Mouse (Mus musculus) heart, postnatal 0 days (tissue): ENCODE data around the gene Ticrr. TPM values are rescaled to one million over a fixed set of nuclear protein-coding genes. Genes with fewer than 3 reads are reported as not detected.

Experiments
- ATAC-seq: fragments of 200-750 bp; cut with Nextera tagmentation; 2 replicates; pipeline ENCODE4 v1.8.0; 2017; ENCODE audit warnings: low read depth, moderate number of reproducible peaks, moderate library complexity; ENCODE audit not compliant: insufficient read depth
- DNase-seq: peaks from one replicate; pipeline ENCODE4 v3.0.0-alpha.2; 2016; ENCODE audit warnings: low spot score
- H3K27ac ChIP-seq: fragments of 300-500 bp; sonication (generic); 2 replicates; pipeline ENCODE4 v1.5.1; 2014; ENCODE audit warnings: low read depth, mild to moderate bottlenecking
- H3K27me3 ChIP-seq: fragments of 300-500 bp; sonication (generic); 2 replicates; pipeline ENCODE4 v1.6.1; 2014; ENCODE audit warnings: low read length, mixed read lengths; ENCODE audit not compliant: control insufficient read depth, insufficient read depth
- H3K36me3 ChIP-seq: fragments of 300-500 bp; sonication (generic); replicated peaks from 2 replicates; pipeline ENCODE4 v1.6.1; 2014; ENCODE audit warnings: low read length, mixed read lengths; ENCODE audit not compliant: control insufficient read depth, insufficient read depth
- H3K4me1 ChIP-seq: fragments of 300-500 bp; sonication (generic); 2 replicates; pipeline ENCODE4 v1.6.1; 2014; ENCODE audit warnings: antibody characterized with exemption; ENCODE audit not compliant: control insufficient read depth, insufficient read depth
- H3K4me2 ChIP-seq: fragments of 300-500 bp; sonication (generic); 2 replicates; pipeline ENCODE4 v1.6.1; 2014; ENCODE audit warnings: low read depth, mild to moderate bottlenecking, low read length, moderate library complexity
- H3K4me3 ChIP-seq: fragments of 300-500 bp; sonication (generic); 2 replicates; pipeline ENCODE4 v1.5.1; 2014; ENCODE audit warnings: low read depth, low read length
- H3K9ac ChIP-seq: fragments of 300-500 bp; sonication (generic); replicated peaks from 2 replicates; pipeline ENCODE4 v1.6.1; 2014; ENCODE audit warnings: low read depth, low read length, mixed read lengths
- H3K9me3 ChIP-seq: fragments of 300-500 bp; sonication (generic); replicated peaks from 2 replicates; pipeline ENCODE4 v1.6.1; 2016; ENCODE audit warnings: low read length; ENCODE audit not compliant: control insufficient read depth
- CTCF ChIP-seq: IDR thresholded peaks from 2 replicates; pipeline ENCODE4 v1.5.1; 2016; ENCODE audit warnings: antibody characterized with exemption, control low read depth, low read depth
- EP300 ChIP-seq: IDR thresholded peaks from 2 replicates; pipeline ENCODE4 v1.6.1; 2016; ENCODE audit warnings: antibody characterized with exemption, low read depth
- WGBS: fragments of 180-500 bp; shearing (Covaris S2); extraction: QIAGEN DNeasy Blood & Tissue Kit; methylation state at CpG from one replicate; pipeline ENCODE4 v1.1.7; 2014; 5-methylcytosine and 5-hydroxymethylcytosine counted together
- polyA plus RNA-seq: library from polyadenylated mRNA; unstranded; fragments of >200 nt; fragmentation: Nextera tagmentation; extraction: Ambion mirVana; gene quantifications from 2 replicates; pipeline ENCODE4 v1.2.1, GENCODE M21; 2015
- total RNA-seq: library from RNA; depleted of rRNA; stranded (reverse); fragments of >200 nt; gene quantifications from 2 replicates; pipeline ENCODE4 v1.2.3, GENCODE M21; 2014; ENCODE audit warnings: low replicate concordance; rRNA removed

Ticrr gene
- total RNA-seq (2.2 and 4.2 TPM in 2 replicates), polyA plus RNA-seq (0.74 and 1.2 TPM in 2 replicates)

- peak; percentile 40; the same call in 1 of the 2 replicates for TF ChIP-seq EP300
- no peak for TF ChIP-seq CTCF
- Histone ChIP-seq H3K4me1 (peaks cover 11% of the 10 kb centered on the region; the same call in 1 of the 2 replicates), H3K27ac (no peak within 1 kb of the TSS), H3K27me3 (no peaks in the 10 kb centered on the region), H3K36me3 (no peaks in the 10 kb centered on the region), H3K4me3 (peak within 1 kb of the TSS; percentile 87), H3K9ac (peak within 1 kb of the TSS; percentile 67), H3K9me3 (no peaks in the 10 kb centered on the region), H3K4me2 (peak within 1 kb of the TSS; percentile 100)
- DNase-seq (peak; percentile 99), ATAC-seq (peak; percentile 100)
- WGBS, result 1% methylated on average over 39 of the region's 39 CpGs
Observed at GRCm38 (mm10) chr7:79659578-79660290, at the start of gene Ticrr. TSS of gene Ticrr (plus strand) at chr7:79660196.

DNA sequence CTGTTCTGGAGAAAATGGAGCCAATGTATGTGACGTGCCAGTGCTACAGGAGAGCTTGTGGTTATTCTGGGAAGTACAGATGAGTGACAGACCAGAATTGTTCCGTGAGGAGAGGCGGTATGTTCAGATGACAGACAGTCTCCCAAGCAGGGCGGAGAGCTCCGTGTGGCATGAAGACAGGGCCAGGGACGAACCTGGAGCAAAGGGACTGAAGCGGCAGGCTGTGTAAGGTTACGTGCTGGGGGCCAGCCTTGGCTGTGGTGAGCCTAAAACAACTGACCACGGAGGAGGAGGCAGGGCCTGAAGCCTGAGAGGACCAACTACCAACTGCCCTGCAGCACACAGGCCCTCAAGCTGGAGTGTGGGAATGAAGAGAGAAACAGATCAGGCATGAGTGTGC lies 48.1 kb upstream of the Ticrr start:
- DNase-seq, result peak; percentile 27
- no peak overlapping the region for H3K4me3 ChIP-seq
- TF ChIP-seq CTCF (no peak), EP300 (no peak)
- 0 out of 2 replicates have a peak overlapping the region, but pooled peaks have one; percentile 6 for H3K4me2 ChIP-seq
- H3K27ac ChIP-seq, result no peak overlapping the region
- H3K9ac ChIP-seq, result no peak overlapping the region
- 42% methylated on average over 9 of the region's 9 CpGs for WGBS
- H3K36me3 ChIP-seq, result no peaks in the 10 kb centered on the region
- peak; percentile 17; the same call in 1 of the 2 replicates for ATAC-seq
- no peaks in the 10 kb centered on the region for H3K9me3 ChIP-seq
- H3K27me3 ChIP-seq, result peaks cover 39% of the 10 kb centered on the region
- peaks cover 9% of the 10 kb centered on the region; the same call in 1 of the 2 replicates for H3K4me1 ChIP-seq

- no peak overlapping the region for H3K27ac ChIP-seq
- H3K9ac ChIP-seq, result no peak overlapping the region
- peaks cover 39% of the 10 kb centered on the region for H3K27me3 ChIP-seq
- ATAC-seq (peak; percentile 80), DNase-seq (peak; percentile 67)
- no peaks in the 10 kb centered on the region for H3K36me3 ChIP-seq
- H3K4me2 ChIP-seq, result no peak overlapping the region
- H3K9me3 ChIP-seq, result no peaks in the 10 kb centered on the region
- peaks cover 4% of the 10 kb centered on the region; the same call in 1 of the 2 replicates for H3K4me1 ChIP-seq
- WGBS, result 12% methylated on average over 6 of the region's 6 CpGs
- TF ChIP-seq EP300, result no peak
- peak; percentile 71 for TF ChIP-seq CTCF
- no peak overlapping the region for H3K4me3 ChIP-seq
Observed at GRCm38 (mm10) chr7:79612783-79613182, 47.2 kb upstream of the Ticrr start.

DNA sequence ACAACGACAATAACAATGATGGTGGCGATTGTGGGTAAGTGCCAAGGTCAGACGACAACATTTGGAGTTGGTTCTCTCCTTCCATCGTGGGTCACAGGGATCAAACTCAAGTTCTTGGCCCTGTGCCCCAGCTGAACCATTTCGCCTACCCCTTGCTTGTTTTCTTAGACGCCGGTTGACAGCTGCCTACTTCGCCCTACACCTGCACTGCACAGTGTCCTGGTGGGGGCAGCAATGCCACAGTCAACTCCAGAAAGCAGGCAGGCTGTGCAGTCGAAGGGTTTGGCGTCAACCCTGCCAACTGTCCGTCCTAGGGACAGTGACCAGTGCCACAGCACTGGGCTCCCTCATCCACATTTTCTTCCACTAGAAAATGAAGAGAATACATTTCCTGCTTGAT lies 46.7 kb upstream of the Ticrr start:
- Histone ChIP-seq H3K4me1 (peaks cover 4% of the 10 kb centered on the region; the same call in 1 of the 2 replicates), H3K9ac (no peak overlapping the region), H3K4me2 (no peak overlapping the region), H3K27ac (no peak overlapping the region), H3K27me3 (peaks cover 39% of the 10 kb centered on the region), H3K4me3 (no peak overlapping the region), H3K9me3 (no peaks in the 10 kb centered on the region), H3K36me3 (no peaks in the 10 kb centered on the region)
- TF ChIP-seq CTCF, result peak; percentile 47
- TF ChIP-seq EP300, result no peak
- ATAC-seq, result peak; percentile 64
- DNase-seq, result no peak
- WGBS, result 39% methylated on average over 11 of the region's 11 CpGs

DNA sequence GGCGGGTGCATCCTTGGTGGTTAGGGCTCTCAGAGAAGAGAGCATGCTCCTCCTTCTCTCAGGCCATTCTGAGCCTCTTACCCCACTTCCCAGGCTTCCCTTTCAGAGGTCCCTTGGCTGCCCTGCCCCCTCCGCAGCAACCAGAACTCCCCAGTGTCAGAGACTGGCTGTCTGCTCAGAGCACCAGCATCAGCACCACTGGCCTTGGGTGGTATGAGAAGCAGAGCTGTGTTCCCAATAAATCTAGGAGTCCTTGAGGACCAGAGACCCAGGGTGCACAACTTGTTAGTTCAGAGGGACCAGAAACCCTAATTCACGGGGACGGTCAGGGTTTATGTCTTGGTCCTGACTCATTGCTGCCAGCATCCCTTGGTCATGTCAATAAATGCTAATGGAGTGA lies 45.0 kb upstream of the Ticrr start:
- Histone ChIP-seq H3K27me3 (peaks cover 36% of the 10 kb centered on the region), H3K4me3 (no peak overlapping the region), H3K27ac (no peak overlapping the region), H3K4me2 (no peak overlapping the region), H3K36me3 (no peaks in the 10 kb centered on the region), H3K9me3 (no peaks in the 10 kb centered on the region), H3K4me1 (peaks cover 4% of the 10 kb centered on the region; the same call in 1 of the 2 replicates), H3K9ac (no peak overlapping the region)
- no peak for ATAC-seq
- no peak for TF ChIP-seq CTCF
- no peak for TF ChIP-seq EP300
- WGBS, result 79% methylated on average over 4 of the region's 4 CpGs
- no peak for DNase-seq
